Mouse (Mus musculus): ENCODE data around the gene Cmah. TPM values are rescaled to one million over a fixed set of nuclear protein-coding genes. Genes with fewer than 3 reads are reported as not detected.

Cmah gene
- 223 TPM for total RNA-seq (2023)

GRCm38 (mm10) chr13:24327201-24327600 lies at the start of gene Cmah:
Gene Cmah, plus strand, starts transcription at chr13:24327404.

GRCm38 (mm10) chr13:24280439-24281431 lies 46.5 kb upstream of the Cmah start, which contains the start of gene Carmil1:
Gene Carmil1, minus strand, starts transcription at chr13:24280795.

Other genes with a start within 250 kb of the Cmah start
- gene Carmil1, start 46.6 kb upstream of the Cmah start, total RNA-seq (2023) = 4.8 TPM

Data from CD4-positive naive resting alpha-beta T cell, adult 57 days (primary cell).